Mouse (Mus musculus): ENCODE data around the gene Psmb4. TPM values are rescaled to one million over a fixed set of nuclear protein-coding genes. Genes with fewer than 3 reads are reported as not detected.
"Not testable (repeated sequence)": the region's sequence is repeated elsewhere in the genome, so short reads cannot be mapped to it uniquely, and the experiment has no call there.

The Psmb4 gene
- total and polyA plus RNA-seq, 3 experiments: 185 to 408 (median 273) TPM

- not testable (repeated sequence) for ATAC-seq (ENCODE audit: extremely low read depth, insufficient number of reproducible peaks, low FRiP score, poor library complexity, severe bottlenecking); H3K9me3 ChIP-seq (replicated peaks); H3K36me3 ChIP-seq (replicated peaks); DNase-seq (ENCODE audit: low spot score); H3K4me3 ChIP-seq (ENCODE audit: low read depth, low read length); H3K27me3 ChIP-seq (ENCODE audit: insufficient read depth, low read length)
- peaks cover 73% of the 10 kb centered on the region for H3K4me1 ChIP-seq (ENCODE audit: insufficient read depth, low read depth, low read length)
These were observed 42.2 kb upstream of the Psmb4 start for GRCm38 (mm10) chr3:94928979-94929378.

- H3K4me1 ChIP-seq (ENCODE audit: insufficient read depth, low read depth, low read length): peaks cover 67% of the 10 kb centered on the region
These were observed 39.6 kb upstream of the Psmb4 start for GRCm38 (mm10) chr3:94926301-94926736.

GRCm38 (mm10) chr3:94924688-94925087 lies 37.9 kb upstream of the Psmb4 start:
- Histone ChIP-seq H3K27me3 (ENCODE audit: insufficient read depth, low read length) (no peaks in the 10 kb centered on the region), H3K9me3 (replicated peaks) (no peaks in the 10 kb centered on the region), H3K36me3 (replicated peaks) (no peaks in the 10 kb centered on the region), H3K4me1 (ENCODE audit: insufficient read depth, low read depth, low read length) (peaks cover 68% of the 10 kb centered on the region), H3K4me3 (ENCODE audit: low read depth, low read length) (no peak overlapping the region; the same call in 1 of the 2 replicates)
- ATAC-seq (ENCODE audit: extremely low read depth, insufficient number of reproducible peaks, low FRiP score, poor library complexity, severe bottlenecking) (no peak), DNase-seq (ENCODE audit: low spot score) (no peak)
- no peak for TF ChIP-seq CTCF (IDR thresholded peaks at IDR 0.05; ENCODE audit: low read depth, low read length)
- no peak for TF ChIP-seq GATA1 (IDR thresholded peaks at IDR 0.05; ENCODE audit: borderline replicate concordance, low read length)
- TF ChIP-seq POLR2AphosphoS5 (IDR thresholded peaks at IDR 0.05; ENCODE audit: insufficient replicate concordance, low read depth, low read length): no peak
- peak; percentile 67; the same call in 1 of the 2 replicates for TF ChIP-seq GATA2 (IDR thresholded peaks at IDR 0.05; ENCODE audit: borderline replicate concordance, low read depth, low read length)

More at GRCm38 (mm10) chr3:94926301-94926736, 39.6 kb upstream of the Psmb4 start:
- ATAC-seq (ENCODE audit: extremely low read depth, insufficient number of reproducible peaks, low FRiP score, poor library complexity, severe bottlenecking): peak; percentile 92
- H3K4me3 ChIP-seq (ENCODE audit: low read depth, low read length); H3K36me3 ChIP-seq (replicated peaks); H3K27me3 ChIP-seq (ENCODE audit: insufficient read depth, low read length); H3K9me3 ChIP-seq (replicated peaks); DNase-seq (ENCODE audit: low spot score): not testable (repeated sequence)
- TF ChIP-seq TAL1 (conservative IDR thresholded peaks at IDR 0.05; ENCODE audit: low read depth, low read length): peak; percentile 68

GRCm38 (mm10) chr3:94922333-94922732 lies 35.6 kb upstream of the Psmb4 start:
- TF ChIP-seq GATA1 (IDR thresholded peaks at IDR 0.05; ENCODE audit: borderline replicate concordance, low read length) (no peak), POLR2AphosphoS5 (IDR thresholded peaks at IDR 0.05; ENCODE audit: insufficient replicate concordance, low read depth, low read length) (no peak), GATA2 (IDR thresholded peaks at IDR 0.05; ENCODE audit: borderline replicate concordance, low read depth, low read length) (no peak), CTCF (IDR thresholded peaks at IDR 0.05; ENCODE audit: low read depth, low read length) (no peak), TAL1 (conservative IDR thresholded peaks at IDR 0.05; ENCODE audit: low read depth, low read length) (no peak)
- H3K4me3 ChIP-seq (ENCODE audit: low read depth, low read length): no peak overlapping the region
- no peaks in the 10 kb centered on the region for H3K9me3 ChIP-seq (replicated peaks)
- no peak for DNase-seq (ENCODE audit: low spot score)
- H3K36me3 ChIP-seq (replicated peaks): no peaks in the 10 kb centered on the region
- ATAC-seq (ENCODE audit: extremely low read depth, insufficient number of reproducible peaks, low FRiP score, poor library complexity, severe bottlenecking): no peak
- H3K27me3 ChIP-seq (ENCODE audit: insufficient read depth, low read length): no peaks in the 10 kb centered on the region
- peaks cover 80% of the 10 kb centered on the region for H3K4me1 ChIP-seq (ENCODE audit: insufficient read depth, low read depth, low read length)

DNA sequence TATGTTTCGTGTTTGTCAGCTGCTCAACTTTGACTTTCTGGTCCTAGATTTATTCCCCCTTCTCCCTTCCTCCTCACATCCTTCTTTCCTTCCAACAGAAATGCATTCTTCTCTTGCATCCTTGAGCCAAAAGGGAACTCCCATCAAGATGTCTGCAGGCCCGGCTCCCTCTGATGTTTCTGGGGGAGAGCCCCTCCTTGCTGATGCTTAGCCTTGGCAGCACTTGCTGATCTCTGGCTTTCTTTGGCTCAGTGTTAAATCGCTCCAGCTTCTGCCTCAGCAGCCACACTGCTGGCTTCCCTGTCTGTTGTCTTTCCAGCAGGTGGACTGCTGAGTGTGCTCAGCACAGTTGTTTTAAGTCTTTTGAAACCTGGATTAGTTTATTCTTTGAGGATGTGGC lies 34.3 kb upstream of the Psmb4 start:
- no peak for ATAC-seq (ENCODE audit: extremely low read depth, insufficient number of reproducible peaks, low FRiP score, poor library complexity, severe bottlenecking)
- Histone ChIP-seq H3K27me3 (ENCODE audit: insufficient read depth, low read length) (no peaks in the 10 kb centered on the region), H3K9me3 (replicated peaks) (no peaks in the 10 kb centered on the region), H3K4me1 (ENCODE audit: insufficient read depth, low read depth, low read length) (peaks cover 77% of the 10 kb centered on the region), H3K36me3 (replicated peaks) (no peaks in the 10 kb centered on the region), H3K4me3 (ENCODE audit: low read depth, low read length) (no peak overlapping the region)
- TF ChIP-seq POLR2AphosphoS5 (IDR thresholded peaks at IDR 0.05; ENCODE audit: insufficient replicate concordance, low read depth, low read length): no peak
- no peak for DNase-seq (ENCODE audit: low spot score)

- no peaks in the 10 kb centered on the region for H3K9me3 ChIP-seq (replicated peaks)
- no peaks in the 10 kb centered on the region for H3K27me3 ChIP-seq (ENCODE audit: insufficient read depth, low read length)
- TF ChIP-seq GATA1 (IDR thresholded peaks at IDR 0.05; ENCODE audit: borderline replicate concordance, low read length) (no peak), POLR2AphosphoS5 (IDR thresholded peaks at IDR 0.05; ENCODE audit: insufficient replicate concordance, low read depth, low read length) (no peak), TAL1 (conservative IDR thresholded peaks at IDR 0.05; ENCODE audit: low read depth, low read length) (no peak), CTCF (IDR thresholded peaks at IDR 0.05; ENCODE audit: low read depth, low read length) (no peak), GATA2 (IDR thresholded peaks at IDR 0.05; ENCODE audit: borderline replicate concordance, low read depth, low read length) (no peak)
- H3K36me3 ChIP-seq (replicated peaks): no peaks in the 10 kb centered on the region
- no peak overlapping the region for H3K4me3 ChIP-seq (ENCODE audit: low read depth, low read length)
- DNase-seq (ENCODE audit: low spot score) (no peak), ATAC-seq (ENCODE audit: extremely low read depth, insufficient number of reproducible peaks, low FRiP score, poor library complexity, severe bottlenecking) (no peak)
- peaks cover 72% of the 10 kb centered on the region for H3K4me1 ChIP-seq (ENCODE audit: insufficient read depth, low read depth, low read length)
These were observed 32.1 kb upstream of the Psmb4 start for GRCm38 (mm10) chr3:94918845-94919244.

GRCm38 (mm10) chr3:94917816-94918361 lies 31.1 kb upstream of the Psmb4 start:
- H3K4me3 ChIP-seq (ENCODE audit: low read depth, low read length): peak overlapping the region; percentile 57; the same call in 1 of the 2 replicates
- ATAC-seq (ENCODE audit: extremely low read depth, insufficient number of reproducible peaks, low FRiP score, poor library complexity, severe bottlenecking) (peak; percentile 73), DNase-seq (ENCODE audit: low spot score) (peak; percentile 38)
- H3K27me3 ChIP-seq (ENCODE audit: insufficient read depth, low read length): no peaks in the 10 kb centered on the region
- H3K9me3 ChIP-seq (replicated peaks): no peaks in the 10 kb centered on the region
- TF ChIP-seq GATA2 (IDR thresholded peaks at IDR 0.05; ENCODE audit: borderline replicate concordance, low read depth, low read length): no peak
- TF ChIP-seq POLR2AphosphoS5 (IDR thresholded peaks at IDR 0.05; ENCODE audit: insufficient replicate concordance, low read depth, low read length): no peak
- no peak for TF ChIP-seq CTCF (IDR thresholded peaks at IDR 0.05; ENCODE audit: low read depth, low read length)
- no peak for TF ChIP-seq TAL1 (conservative IDR thresholded peaks at IDR 0.05; ENCODE audit: low read depth, low read length)
- TF ChIP-seq GATA1 (IDR thresholded peaks at IDR 0.05; ENCODE audit: borderline replicate concordance, low read length): no peak
- no peaks in the 10 kb centered on the region for H3K36me3 ChIP-seq (replicated peaks)
- peaks cover 63% of the 10 kb centered on the region for H3K4me1 ChIP-seq (ENCODE audit: insufficient read depth, low read depth, low read length)
